Mouse (Mus musculus): ENCODE measurements around the gene Tex22. TPM values are rescaled to one million over a fixed set of nuclear protein-coding genes. Genes with fewer than 3 reads are reported as not detected.
A peak's percentile ranks its signal among the peaks of the same experiment; 100 is the strongest.

Tex22 gene
- polyA plus RNA-seq, 1 experiment from 2014 or later = not detected

GRCm38 (mm10) chr12:113102461-113102860 lies 28.2 kb downstream of the Tex22 start:
- Histone ChIP-seq H3K27ac (ENCODE audit: low read length) (peak overlapping the region; percentile 46), H3K9ac (ENCODE audit: low read depth, low read length) (no peak overlapping the region), H3K27me3 (ENCODE audit: control insufficient read depth, insufficient read depth, low read depth, low read length) (no peaks in the 10 kb centered on the region), H3K4me2 (ENCODE audit: low read depth, low read length) (no peak overlapping the region), H3K4me1 (ENCODE audit: control insufficient read depth, low read depth, low read length) (peaks cover 71% of the 10 kb centered on the region), H3K4me3 (ENCODE audit: low read depth, low read length) (no peak overlapping the region), H3K36me3 (ENCODE audit: control insufficient read depth, insufficient read depth) (no peaks in the 10 kb centered on the region), H3K9me3 (replicated peaks; ENCODE audit: control insufficient read depth, low read length) (no peaks in the 10 kb centered on the region)
- 53% methylated on average over 6 of the region's 6 CpGs for WGBS (ENCODE audit: insufficient replicate concordance)
- ATAC-seq (ENCODE audit: low read depth) = 0 out of 2 replicates have a peak, but pooled peaks have one; percentile 10

GRCm38 (mm10) chr12:113103846-113104451 lies 29.6 kb downstream of the Tex22 start:
- WGBS (ENCODE audit: insufficient replicate concordance) = 61% methylated on average over 8 of the region's 8 CpGs
- Histone ChIP-seq H3K9ac (ENCODE audit: low read depth, low read length) (no peak overlapping the region), H3K27me3 (ENCODE audit: control insufficient read depth, insufficient read depth, low read depth, low read length) (no peaks in the 10 kb centered on the region), H3K9me3 (replicated peaks; ENCODE audit: control insufficient read depth, low read length) (no peaks in the 10 kb centered on the region), H3K4me1 (ENCODE audit: control insufficient read depth, low read depth, low read length) (peaks cover 78% of the 10 kb centered on the region), H3K4me2 (ENCODE audit: low read depth, low read length) (no peak overlapping the region), H3K36me3 (ENCODE audit: control insufficient read depth, insufficient read depth) (no peaks in the 10 kb centered on the region), H3K27ac (ENCODE audit: low read length) (no peak overlapping the region; the same call in 1 of the 2 replicates), H3K4me3 (ENCODE audit: low read depth, low read length) (no peak overlapping the region)
- ATAC-seq (ENCODE audit: low read depth) = no peak

- peak overlapping the region; percentile 2; the same call in 1 of the 2 replicates for H3K9ac ChIP-seq (ENCODE audit: low read depth, low read length)
These were observed 32.1 kb downstream of the Tex22 start for GRCm38 (mm10) chr12:113106386-113106785.

GRCm38 (mm10) chr12:113107431-113108124 lies 33.3 kb downstream of the Tex22 start:
- peak; percentile 93 for ATAC-seq (ENCODE audit: low read depth)
- WGBS (ENCODE audit: insufficient replicate concordance) = 20% methylated on average over 4 of the region's 4 CpGs
- Histone ChIP-seq H3K4me3 (ENCODE audit: low read depth, low read length) (0 out of 2 replicates have a peak overlapping the region, but pooled peaks have one; percentile 8), H3K27me3 (ENCODE audit: control insufficient read depth, insufficient read depth, low read depth, low read length) (no peaks in the 10 kb centered on the region), H3K9me3 (replicated peaks; ENCODE audit: control insufficient read depth, low read length) (no peaks in the 10 kb centered on the region), H3K9ac (ENCODE audit: low read depth, low read length) (peak overlapping the region; percentile 2), H3K4me1 (ENCODE audit: control insufficient read depth, low read depth, low read length) (peaks cover 66% of the 10 kb centered on the region), H3K4me2 (ENCODE audit: low read depth, low read length) (peak overlapping the region; percentile 57), H3K27ac (ENCODE audit: low read length) (peak overlapping the region; percentile 91), H3K36me3 (ENCODE audit: control insufficient read depth, insufficient read depth) (no peaks in the 10 kb centered on the region)

More at GRCm38 (mm10) chr12:113106386-113106785, 32.1 kb downstream of the Tex22 start:
- Histone ChIP-seq H3K4me2 (ENCODE audit: low read depth, low read length) (no peak overlapping the region), H3K9me3 (replicated peaks; ENCODE audit: control insufficient read depth, low read length) (no peaks in the 10 kb centered on the region), H3K4me3 (ENCODE audit: low read depth, low read length) (no peak overlapping the region), H3K27me3 (ENCODE audit: control insufficient read depth, insufficient read depth, low read depth, low read length) (no peaks in the 10 kb centered on the region), H3K4me1 (ENCODE audit: control insufficient read depth, low read depth, low read length) (peaks cover 71% of the 10 kb centered on the region), H3K36me3 (ENCODE audit: control insufficient read depth, insufficient read depth) (no peaks in the 10 kb centered on the region), H3K27ac (ENCODE audit: low read length) (peak overlapping the region; percentile 91)
- 80% methylated on average over 6 of the region's 6 CpGs for WGBS (ENCODE audit: insufficient replicate concordance)
- ATAC-seq (ENCODE audit: low read depth) = no peak

GRCm38 (mm10) chr12:113108528-113109283 lies 34.4 kb downstream of the Tex22 start:
- no peak overlapping the region; the same call in none of the 2 replicates for H3K9ac ChIP-seq (ENCODE audit: low read depth, low read length)
- 82% methylated on average over 17 of the region's 17 CpGs for WGBS (ENCODE audit: insufficient replicate concordance)
- no peaks in the 10 kb centered on the region for H3K36me3 ChIP-seq (ENCODE audit: control insufficient read depth, insufficient read depth)
- no peaks in the 10 kb centered on the region for H3K27me3 ChIP-seq (ENCODE audit: control insufficient read depth, insufficient read depth, low read depth, low read length)
- H3K27ac ChIP-seq (ENCODE audit: low read length) = peak overlapping the region; percentile 91
- H3K4me3 ChIP-seq (ENCODE audit: low read depth, low read length) = no peak overlapping the region
- H3K4me1 ChIP-seq (ENCODE audit: control insufficient read depth, low read depth, low read length) = peaks cover 56% of the 10 kb centered on the region
- no peak for ATAC-seq (ENCODE audit: low read depth)
- H3K4me2 ChIP-seq (ENCODE audit: low read depth, low read length) = no peak overlapping the region
- no peaks in the 10 kb centered on the region for H3K9me3 ChIP-seq (replicated peaks; ENCODE audit: control insufficient read depth, low read length)

- Histone ChIP-seq H3K27ac (ENCODE audit: low read length) (no peak overlapping the region), H3K4me2 (ENCODE audit: low read depth, low read length) (no peak overlapping the region), H3K27me3 (ENCODE audit: control insufficient read depth, insufficient read depth, low read depth, low read length) (no peaks in the 10 kb centered on the region), H3K9ac (ENCODE audit: low read depth, low read length) (no peak overlapping the region), H3K4me1 (ENCODE audit: control insufficient read depth, low read depth, low read length) (peaks cover 45% of the 10 kb centered on the region), H3K36me3 (ENCODE audit: control insufficient read depth, insufficient read depth) (no peaks in the 10 kb centered on the region), H3K4me3 (ENCODE audit: low read depth, low read length) (no peak overlapping the region), H3K9me3 (replicated peaks; ENCODE audit: control insufficient read depth, low read length) (no peaks in the 10 kb centered on the region)
- 84% methylated on average over 10 of the region's 10 CpGs for WGBS (ENCODE audit: insufficient replicate concordance)
- no peak for ATAC-seq (ENCODE audit: low read depth)
These were observed 35.5 kb downstream of the Tex22 start for GRCm38 (mm10) chr12:113109801-113110200.

- Histone ChIP-seq H3K36me3 (ENCODE audit: control insufficient read depth, insufficient read depth) (peaks cover 7% of the 10 kb centered on the region), H3K4me3 (ENCODE audit: low read depth, low read length) (no peak overlapping the region), H3K27ac (ENCODE audit: low read length) (no peak overlapping the region), H3K9me3 (replicated peaks; ENCODE audit: control insufficient read depth, low read length) (no peaks in the 10 kb centered on the region), H3K27me3 (ENCODE audit: control insufficient read depth, insufficient read depth, low read depth, low read length) (no peaks in the 10 kb centered on the region), H3K4me2 (ENCODE audit: low read depth, low read length) (no peak overlapping the region), H3K4me1 (ENCODE audit: control insufficient read depth, low read depth, low read length) (peaks cover 9% of the 10 kb centered on the region), H3K9ac (ENCODE audit: low read depth, low read length) (no peak overlapping the region)
- WGBS (ENCODE audit: insufficient replicate concordance) = 81% methylated on average over 4 of the region's 4 CpGs
- no peak for ATAC-seq (ENCODE audit: low read depth)
These were observed 39.8 kb downstream of the Tex22 start for GRCm38 (mm10) chr12:113114141-113114540.

- no peaks in the 10 kb centered on the region for H3K27me3 ChIP-seq (ENCODE audit: control insufficient read depth, insufficient read depth, low read depth, low read length)
- no peak overlapping the region for H3K4me3 ChIP-seq (ENCODE audit: low read depth, low read length)
- no peak for ATAC-seq (ENCODE audit: low read depth)
- H3K27ac ChIP-seq (ENCODE audit: low read length) = no peak overlapping the region
- H3K9ac ChIP-seq (ENCODE audit: low read depth, low read length) = no peak overlapping the region
- 74% methylated on average over 16 of the region's 16 CpGs for WGBS (ENCODE audit: insufficient replicate concordance)
- no peak overlapping the region for H3K4me2 ChIP-seq (ENCODE audit: low read depth, low read length)
- H3K4me1 ChIP-seq (ENCODE audit: control insufficient read depth, low read depth, low read length) = peaks cover 5% of the 10 kb centered on the region
- H3K36me3 ChIP-seq (ENCODE audit: control insufficient read depth, insufficient read depth) = peaks cover 8% of the 10 kb centered on the region
- H3K9me3 ChIP-seq (replicated peaks; ENCODE audit: control insufficient read depth, low read length) = no peaks in the 10 kb centered on the region
These were observed 40.7 kb downstream of the Tex22 start for GRCm38 (mm10) chr12:113114856-113115538.

Measured in liver, embryonic 16.5 days (tissue).